Mouse (Mus musculus): Measurements from ENCODE around the gene Ints5.
A peak's percentile ranks its signal among the peaks of the same experiment; 100 is the strongest.
"Not testable (repeated sequence)": the region's sequence is repeated elsewhere in the genome, so short reads cannot be mapped to it uniquely, and the experiment has no call there.

Gene Ints5

GRCm38 (mm10) chr19:8892829-8893766 lies at the start of gene Ints5:
TSS of gene Ints5 (plus strand) at chr19:8893005.
- peak; percentile 63 to 83 for DNase-seq (ENCODE audit: low spot score in 2 of 2)

- peak; percentile 68 to 81 for DNase-seq (ENCODE audit: low spot score in 2 of 2)
Measured at GRCm38 (mm10) chr19:8844371-8845129, 48.3 kb upstream of the Ints5 start.

DNA sequence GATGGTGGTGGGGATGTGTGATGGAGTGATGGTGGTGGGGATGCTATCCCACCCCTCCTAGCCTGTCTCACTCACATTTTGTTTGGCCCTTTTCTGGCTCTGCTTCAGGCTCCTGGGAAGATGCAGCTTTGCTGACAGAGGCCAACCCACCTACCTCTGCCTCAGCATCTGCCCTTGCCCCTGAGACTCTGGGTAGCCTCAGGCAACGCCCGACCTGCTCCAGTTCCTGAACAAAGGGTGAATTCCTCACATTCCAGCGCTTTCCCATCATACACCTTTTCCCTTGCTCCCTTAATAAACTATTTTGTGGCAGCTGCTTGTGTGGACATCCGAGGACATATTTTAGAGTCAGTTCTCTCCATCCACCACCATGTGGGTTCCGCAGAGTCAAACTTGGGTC lies 44.4 kb upstream of the Ints5 start:
- no peak for DNase-seq (ENCODE audit: low spot score in 2 of 2)

- DNase-seq (ENCODE audit: low spot score in 2 of 2): no peak
Measured at GRCm38 (mm10) chr19:8850402-8850901, 42.4 kb upstream of the Ints5 start, which contains the start of gene Lrrn4cl. TSS of gene Lrrn4cl (plus strand) at chr19:8850768.

DNA sequence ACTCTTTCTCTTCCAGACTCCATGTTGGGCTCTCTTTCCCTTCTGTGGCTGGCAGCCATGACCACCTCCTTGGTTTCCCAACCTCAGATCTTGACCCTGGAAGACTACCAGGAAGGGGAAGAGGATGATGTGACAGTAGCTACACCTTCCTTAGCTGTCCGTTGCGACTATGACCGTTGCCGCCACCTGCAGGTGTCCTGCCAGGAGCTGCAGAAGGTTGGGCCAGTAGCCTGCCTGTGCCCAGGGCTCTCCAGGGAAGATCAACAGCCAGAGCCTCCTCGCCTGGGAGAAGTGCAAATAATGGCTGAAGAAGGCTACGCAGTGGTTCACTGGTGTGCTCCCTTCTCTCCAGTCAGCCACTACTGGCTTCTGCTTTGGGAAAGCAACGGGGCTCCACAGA lies 41.2 kb upstream of the Ints5 start:
- no peak for DNase-seq (ENCODE audit: low spot score in 2 of 2)

DNA sequence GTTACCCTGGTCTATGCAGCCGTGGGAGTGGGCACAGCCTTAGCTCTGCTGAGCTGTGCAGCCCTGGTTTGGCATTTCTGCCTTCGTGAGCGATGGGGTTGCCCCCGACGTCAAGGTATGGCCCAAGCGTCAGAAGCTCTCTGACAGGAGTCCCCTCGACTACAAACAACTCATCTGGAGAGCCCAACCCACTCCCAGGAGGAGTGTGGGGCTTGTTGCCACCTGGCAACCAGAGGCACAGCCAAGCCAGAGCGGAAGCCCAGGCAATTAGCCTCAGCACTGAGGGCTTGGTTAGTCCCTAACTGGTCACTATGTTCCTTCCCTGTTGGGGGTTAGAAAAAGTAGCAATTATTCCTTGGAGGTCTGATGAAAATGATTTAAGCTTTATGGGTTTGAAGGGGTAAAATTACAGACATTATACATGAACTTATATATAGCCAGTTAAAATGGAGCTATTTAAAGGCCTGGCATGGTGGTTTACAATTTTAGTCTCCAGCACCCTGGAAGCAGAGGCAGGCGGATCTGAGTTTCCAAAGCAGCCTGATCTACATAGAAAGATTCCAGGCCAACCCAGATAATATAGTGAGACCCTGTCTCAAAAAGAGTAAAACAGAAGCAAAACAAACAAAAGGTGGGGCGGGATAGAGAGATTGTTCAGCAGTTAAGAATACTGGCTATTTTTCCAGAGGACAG lies 40.4 kb upstream of the Ints5 start:
- no peak for DNase-seq (ENCODE audit: low spot score in 2 of 2)

GRCm38 (mm10) chr19:8853117-8853516 lies 39.7 kb upstream of the Ints5 start:
- DNase-seq (ENCODE audit: low spot score in 2 of 2): no peak

DNA sequence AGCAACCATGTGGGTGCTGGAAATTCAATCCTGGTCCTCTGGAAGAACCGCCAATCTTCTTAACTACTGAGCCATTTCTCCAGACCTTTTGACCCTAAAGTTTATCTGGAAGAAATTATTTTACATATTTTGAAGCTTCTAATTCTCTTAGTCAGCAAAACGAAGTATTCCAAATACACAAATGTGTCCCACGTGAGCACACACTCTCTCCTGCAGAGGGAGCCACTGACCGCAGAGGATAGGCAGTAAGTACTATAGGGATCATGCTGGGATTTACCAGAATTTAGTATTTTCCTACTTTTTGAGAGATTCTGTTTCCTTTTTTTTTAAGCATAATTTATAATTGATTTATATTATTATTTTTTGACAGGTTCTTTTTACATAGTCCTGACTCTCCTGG lies 35.1 kb upstream of the Ints5 start:
- no peak for DNase-seq (ENCODE audit: low spot score in 2 of 2)

DNA sequence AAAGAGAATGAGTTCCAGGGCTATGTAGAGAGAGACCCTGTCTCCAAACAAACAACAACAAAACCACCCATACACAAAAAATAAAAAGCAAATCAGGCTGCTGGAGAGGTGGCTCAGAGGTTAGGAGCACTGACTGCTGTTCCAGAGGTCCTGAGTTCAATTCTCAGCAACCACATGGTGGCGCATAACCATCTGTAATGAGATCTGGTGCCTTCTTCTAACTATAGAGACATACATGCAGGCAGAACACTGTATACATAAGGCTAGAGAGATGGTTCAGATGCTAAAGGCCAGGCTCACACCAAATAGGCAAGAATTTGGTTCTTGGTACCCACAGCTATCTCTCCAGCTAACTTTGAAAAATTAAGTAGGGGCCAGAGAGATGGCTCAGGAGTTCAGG lies 33.8 kb upstream of the Ints5 start:
- DNase-seq (ENCODE audit: low spot score in 2 of 2): no peak

DNA sequence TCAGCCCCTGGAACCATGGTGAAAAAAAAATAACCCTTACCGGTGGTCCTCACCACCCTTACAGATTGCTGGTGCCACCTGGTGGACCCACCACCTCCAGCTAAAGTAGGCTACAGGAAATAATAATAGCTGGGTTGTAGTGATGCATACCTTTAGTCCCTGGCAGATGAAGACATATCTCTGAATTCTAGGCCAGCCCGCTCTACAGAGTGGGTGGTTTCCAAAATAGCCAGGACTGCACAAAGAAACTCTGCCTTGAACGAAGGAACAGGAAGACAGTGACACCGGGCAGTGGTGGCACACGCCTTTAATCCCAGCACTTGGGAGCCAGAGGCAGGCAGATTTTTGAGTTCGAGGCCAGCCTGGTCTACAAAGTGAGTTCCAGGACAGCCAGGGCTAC lies 28.5 kb upstream of the Ints5 start:
- DNase-seq (ENCODE audit: low spot score in 2 of 2): no peak

DNA sequence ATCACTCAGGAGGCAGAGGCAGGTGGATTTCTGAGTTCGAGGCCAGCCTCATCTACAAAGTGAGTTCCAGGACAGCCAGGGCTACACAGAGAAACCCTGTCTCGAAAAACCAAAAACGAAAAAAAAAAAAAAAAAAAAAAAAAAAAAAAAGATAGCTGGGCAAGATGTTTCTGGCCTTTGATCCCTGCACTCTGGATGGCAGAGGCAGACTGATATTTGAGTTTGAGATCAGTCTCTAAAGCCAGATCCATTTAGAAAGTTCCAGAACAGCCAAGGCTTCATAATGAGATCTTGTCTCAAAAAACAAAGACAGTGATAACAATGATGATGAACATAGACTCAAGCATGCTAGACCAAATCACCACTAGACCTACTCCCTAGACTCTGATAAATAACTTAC lies 22.4 kb upstream of the Ints5 start:
- DNase-seq (ENCODE audit: low spot score in 2 of 2): not testable (repeated sequence)

GRCm38 (mm10) chr19:8870838-8871237 lies 22.0 kb upstream of the Ints5 start:
- no peak for DNase-seq (ENCODE audit: low spot score in 2 of 2)

DNA sequence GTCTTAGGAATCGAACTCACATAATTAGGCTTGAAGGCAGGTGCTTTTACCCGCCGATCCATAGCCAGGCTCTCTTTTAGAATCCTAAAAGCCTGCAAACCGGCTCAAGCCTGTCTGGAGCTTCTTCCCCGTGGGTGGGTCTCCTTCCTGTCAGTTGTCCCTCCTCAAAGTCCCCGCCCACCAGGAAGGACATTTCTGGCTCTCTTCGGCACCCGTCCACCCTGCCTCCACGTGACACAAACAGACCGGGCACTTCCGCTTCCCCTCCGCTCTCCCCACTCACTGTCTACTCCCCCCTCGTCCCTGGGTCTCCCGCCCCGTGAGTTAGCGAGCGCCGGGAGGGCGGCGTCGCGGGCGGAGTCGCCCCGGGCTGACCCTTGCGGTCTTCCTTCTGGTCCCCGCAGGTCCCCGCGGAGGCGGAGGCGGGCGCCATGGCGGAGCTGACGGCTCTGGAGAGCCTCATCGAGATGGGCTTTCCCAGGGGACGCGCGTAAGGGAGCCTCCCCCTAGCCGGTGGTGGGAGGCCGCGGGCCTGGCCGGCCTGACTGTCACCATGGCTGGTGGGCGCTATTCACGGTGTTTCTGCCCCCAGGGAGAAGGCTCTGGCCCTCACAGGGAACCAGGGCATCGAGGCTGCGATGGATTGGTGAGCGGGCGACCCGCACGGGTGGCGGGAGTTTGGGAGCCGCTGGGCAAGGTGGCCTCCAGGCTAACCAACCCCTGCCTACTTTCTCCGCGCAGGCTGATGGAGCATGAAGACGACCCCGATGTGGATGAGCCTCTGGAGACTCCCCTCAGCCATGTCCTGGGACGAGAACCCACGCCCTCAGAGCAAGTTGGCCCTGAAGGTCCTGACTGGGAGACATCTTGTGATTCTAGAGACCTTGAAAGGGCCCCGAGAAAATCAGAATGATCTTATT lies 21.3 kb upstream of the Ints5 start, which contains the start of gene Ubxn1:
Gene Ubxn1, plus strand, starts transcription at position 230 of the 920 bp plus-strand sequence.
- peak; percentile 95 to 98 for DNase-seq (ENCODE audit: low spot score in 2 of 2)

DNA sequence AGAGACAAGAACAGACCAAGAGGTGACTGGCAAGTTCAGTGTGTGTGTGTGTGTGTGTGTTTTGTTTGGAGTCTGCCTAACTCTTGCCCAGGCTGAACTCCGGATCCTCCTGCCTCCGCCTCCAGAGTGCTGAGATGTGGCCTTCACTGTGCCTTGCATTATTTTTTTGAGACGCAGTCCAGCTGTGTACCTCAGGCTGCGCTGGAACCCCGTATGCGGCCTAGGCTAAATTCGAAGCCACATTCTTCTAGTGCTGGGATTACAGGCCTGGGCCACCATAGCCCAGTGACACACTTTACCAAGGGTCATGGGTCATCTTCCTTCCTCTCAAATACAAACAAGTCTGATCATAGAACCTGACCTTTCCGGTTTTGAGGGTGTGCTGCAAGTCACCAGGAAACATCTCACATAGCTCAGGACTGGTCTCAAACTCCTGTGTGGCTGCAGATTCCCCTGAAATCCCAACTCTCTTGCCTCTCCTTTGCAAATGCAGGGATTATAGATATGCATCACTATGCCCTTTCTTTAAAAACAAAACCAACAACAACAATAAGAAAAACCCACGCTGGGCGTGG lies 20.5 kb upstream of the Ints5 start:
- no peak for DNase-seq (ENCODE audit: low spot score in 2 of 2)

- DNase-seq (ENCODE audit: low spot score in 2 of 2): no peak
Measured at GRCm38 (mm10) chr19:8875031-8875430, 17.8 kb upstream of the Ints5 start.

- peak; percentile 77 to 82 for DNase-seq (ENCODE audit: low spot score in 2 of 2)
Measured at GRCm38 (mm10) chr19:8880311-8881033, 12.3 kb upstream of the Ints5 start, which contains the start of gene Uqcc3. TSS of gene Uqcc3 (minus strand) at chr19:8880923.

GRCm38 (mm10) chr19:8881034-8881392 lies 11.8 kb upstream of the Ints5 start:
- no peak for DNase-seq (ENCODE audit: low spot score in 2 of 2)

GRCm38 (mm10) chr19:8883616-8884015 lies 9.2 kb upstream of the Ints5 start, which contains the start of the genes Lbhd1 and Gm49403:
TSS of gene Lbhd1 (plus strand) at chr19:8883732.
TSS of gene Gm49403 (plus strand) at chr19:8883930.
- DNase-seq (ENCODE audit: low spot score in 2 of 2): no peak

GRCm38 (mm10) chr19:8886916-8887584 lies 5.8 kb upstream of the Ints5 start:
- no peak for DNase-seq (ENCODE audit: low spot score in 2 of 2)

All from frontal cortex, postnatal 25 days (tissue).